Mouse (Mus musculus): ENCODE data around the gene Nrxn2.

GRCm38 (mm10) chr19:6383470-6383869 lies 35.1 kb upstream of the Nrxn2 start:
- no peak for TF ChIP-seq CTCF (conservative IDR thresholded peaks at IDR 0.05; ENCODE audit: low read length)
- TF ChIP-seq POU5F1 (IDR thresholded peaks at IDR 0.05; ENCODE audit: borderline replicate concordance, low read length): no peak

All from E14TG2a.4 (cell line).